Mouse (Mus musculus) monocyte, adult 5-6 weeks (primary cell): ENCODE data around the gene Gpld1. TPM values are rescaled to one million over a fixed set of nuclear protein-coding genes. Genes with fewer than 3 reads are reported as not detected.

Experiments used
- ATAC-seq: fragments of 153-309, 156-312 bp; replicated peaks from 2 replicates; pipeline ENCODE4 v1.8.0; 2017; ENCODE audit warnings: mild to moderate bottlenecking; ENCODE audit not compliant: low TSS enrichment, insufficient number of reproducible peaks, severe bottlenecking, poor library complexity, low FRiP score
- total RNA-seq: library from RNA; stranded (forward); fragments of 200-1000, 200-491, 200-594 nt; gene quantifications from 3 replicates; pipeline ENCODE4 v1.2.3, GENCODE M21; 2017

Gpld1 gene
- total RNA-seq, 1 experiment from 2014 or later = 1.8 TPM

- ATAC-seq = no peak
Measured at GRCm38 (mm10) chr13:24999538-24999937, 56.6 kb downstream of the Gpld1 start.

- no peak for ATAC-seq
Measured at GRCm38 (mm10) chr13:25002965-25003364, 60.0 kb downstream of the Gpld1 start.

- no peak for ATAC-seq
Measured at GRCm38 (mm10) chr13:25007115-25007514, 64.2 kb downstream of the Gpld1 start.

- ATAC-seq = no peak
Measured at GRCm38 (mm10) chr13:25018316-25018715, 75.4 kb downstream of the Gpld1 start.

- ATAC-seq = peak; percentile 76
Measured at GRCm38 (mm10) chr13:25019793-25020539, 77.0 kb downstream of the Gpld1 start, which contains the start of gene Mrs2. Mrs2 (minus strand) TSS chr13:25020379.

- no peak for ATAC-seq
Measured at GRCm38 (mm10) chr13:25020540-25020892, 77.6 kb downstream of the Gpld1 start.

- ATAC-seq = no peak
Measured at GRCm38 (mm10) chr13:25022386-25022785, 79.4 kb downstream of the Gpld1 start.

- no peak for ATAC-seq
Measured at GRCm38 (mm10) chr13:25023129-25023528, 80.2 kb downstream of the Gpld1 start.

GRCm38 (mm10) chr13:25024655-25025054 lies 81.7 kb downstream of the Gpld1 start:
- no peak for ATAC-seq

- no peak for ATAC-seq
Measured at GRCm38 (mm10) chr13:25026409-25027113, 83.6 kb downstream of the Gpld1 start.

- ATAC-seq = no peak
Measured at GRCm38 (mm10) chr13:25027114-25027425, 84.1 kb downstream of the Gpld1 start.

- no peak for ATAC-seq
Measured at GRCm38 (mm10) chr13:25039488-25039887, 96.5 kb downstream of the Gpld1 start.

Other genes starting within 250 kb of the Gpld1 start
- not detected in 3 replicates for gene Armh2, start 201.9 kb upstream of the Gpld1 start, total RNA-seq
- 27.5 to 35.1 TPM (median 30.2 TPM) in 3 replicates for gene Gmnn, start 181.2 kb upstream of the Gpld1 start, total RNA-seq
- gene BC005537, start 141.5 kb upstream of the Gpld1 start, total RNA-seq = 62.4 to 79.9 TPM (median 67.1 TPM) in 3 replicates
- 27.0 to 33.5 TPM (median 33.2 TPM) in 3 replicates for gene Acot13, start 111.6 kb upstream of the Gpld1 start, total RNA-seq
- 44.8 to 50.7 TPM (median 49.0 TPM) in 3 replicates for gene Tdp2, start 111.5 kb upstream of the Gpld1 start, total RNA-seq
- not detected in 3 replicates for gene D130043K22Rik, start 98.0 kb upstream of the Gpld1 start, total RNA-seq
- 0.19 TPM in 1 of 3 replicates, not detected in the others for gene Aldh5a1, start 5.5 kb upstream of the Gpld1 start, total RNA-seq
- 9.5 to 21.8 TPM (median 19.0 TPM) in 3 replicates for gene Mrs2, start 77.2 kb downstream of the Gpld1 start, total RNA-seq
- gene Dcdc2a, start 112.9 kb downstream of the Gpld1 start, total RNA-seq = not detected in 3 replicates